Mouse (Mus musculus): Measurements from ENCODE around the gene Nrde2. TPM values are rescaled to one million over a fixed set of nuclear protein-coding genes. Genes with fewer than 3 reads are reported as not detected.

Nrde2 gene
- polyA plus RNA-seq (2014; fragmentation: Nextera tagmentation; extraction: Ambion mirVana) = 14.4 and 16.2 TPM in 2 replicates

DNA sequence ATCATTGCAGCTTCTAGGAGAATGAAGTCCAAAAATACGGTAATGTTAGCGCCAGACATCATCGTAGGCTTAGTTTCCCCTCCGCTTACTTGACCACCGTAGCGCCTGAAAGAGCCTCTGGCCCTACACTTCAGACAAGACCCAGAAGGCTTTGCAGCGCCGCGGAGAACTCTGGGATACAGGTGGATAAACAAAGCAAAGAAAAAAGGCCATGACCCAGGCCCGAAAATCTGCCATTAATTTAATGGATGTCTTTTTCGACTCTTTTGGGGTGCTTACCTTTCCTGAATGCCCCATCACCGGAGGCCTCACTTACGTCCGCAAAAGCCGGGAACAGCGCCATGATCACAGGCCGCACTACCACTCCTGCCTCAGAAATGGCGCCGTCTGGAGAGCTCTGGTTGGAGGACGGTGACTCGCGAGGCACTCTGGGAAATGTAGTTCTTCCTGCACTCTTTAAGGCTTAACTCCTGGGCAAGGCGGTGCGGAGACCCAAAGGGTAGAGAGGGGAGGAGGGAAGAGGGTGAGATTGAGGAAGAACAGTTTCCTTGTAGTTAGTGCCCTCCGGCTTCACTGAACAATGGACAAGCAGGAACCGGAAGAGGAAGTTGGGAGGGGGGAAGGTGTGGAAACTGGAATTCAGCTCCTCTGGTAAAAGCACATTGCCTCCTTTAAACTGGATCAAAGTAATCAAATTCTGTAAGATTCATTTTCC lies at the start of gene Nrde2:
Gene Nrde2, minus strand, starts transcription at position 393 of the 715 bp plus-strand sequence.
- no peak within 1 kb of the TSS for H3K27ac ChIP-seq (ENCODE audit: low read depth, low read length)
- H3K9ac ChIP-seq (ENCODE audit: low read length) = peak within 1 kb of the TSS; percentile 66
- DNase-seq (ENCODE audit: low spot score) (peak; percentile 92), ATAC-seq (replicated peaks; ENCODE audit: low FRiP score) (peak; percentile 99)
- H3K27me3 ChIP-seq (ENCODE audit: control insufficient read depth, insufficient read depth, low read length) = no peaks in the 10 kb centered on the region
- WGBS = under 1% methylated on average over 26 of the region's 26 CpGs
- no peaks in the 10 kb centered on the region; the same call in 1 of the 2 replicates for H3K4me1 ChIP-seq (replicated peaks; ENCODE audit: control insufficient read depth, insufficient read depth, low read length)
- H3K4me3 ChIP-seq (ENCODE audit: low read depth, low read length) = peak within 1 kb of the TSS; percentile 47
- peak within 1 kb of the TSS; percentile 75 for H3K4me2 ChIP-seq (ENCODE audit: low read depth, low read length, severe bottlenecking)
- no peaks in the 10 kb centered on the region for H3K9me3 ChIP-seq (ENCODE audit: control insufficient read depth, low read length)
- no peaks in the 10 kb centered on the region for H3K36me3 ChIP-seq (ENCODE audit: control insufficient read depth, insufficient read depth, low read length)

DNA sequence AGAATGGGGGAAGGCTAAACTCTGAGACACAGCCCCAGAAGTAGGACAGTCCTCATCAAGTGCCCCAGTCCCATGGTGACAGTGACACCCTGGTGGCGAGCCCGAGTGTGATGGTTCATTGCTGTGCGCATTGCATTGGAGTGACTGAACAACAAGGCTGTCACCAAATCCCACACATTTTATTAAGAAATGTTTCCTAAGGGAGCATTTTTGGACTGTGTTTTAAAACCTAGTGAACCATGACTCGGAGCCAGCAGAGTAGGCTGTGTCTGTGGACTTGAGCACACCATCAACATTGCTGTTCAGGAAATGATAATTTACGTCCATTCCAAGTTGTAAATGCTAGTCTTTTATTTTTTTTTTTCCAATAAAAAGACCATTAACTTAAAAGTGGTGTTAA lies 47.5 kb upstream of the Nrde2 start:
- H3K4me3 ChIP-seq (ENCODE audit: low read depth, low read length) = no peak overlapping the region
- 0 out of 2 replicates have a peak, but pooled peaks cover 3% of the 10 kb centered on the region for H3K4me1 ChIP-seq (replicated peaks; ENCODE audit: control insufficient read depth, insufficient read depth, low read length)
- WGBS = 90% methylated on average over 5 of the region's 5 CpGs
- H3K27me3 ChIP-seq (ENCODE audit: control insufficient read depth, insufficient read depth, low read length) = no peaks in the 10 kb centered on the region
- no peak overlapping the region for H3K4me2 ChIP-seq (ENCODE audit: low read depth, low read length, severe bottlenecking)
- ATAC-seq (replicated peaks; ENCODE audit: low FRiP score) (no peak), DNase-seq (ENCODE audit: low spot score) (no peak)
- H3K9ac ChIP-seq (ENCODE audit: low read length) = no peak overlapping the region
- no peaks in the 10 kb centered on the region for H3K9me3 ChIP-seq (ENCODE audit: control insufficient read depth, low read length)
- peaks cover 32% of the 10 kb centered on the region for H3K36me3 ChIP-seq (ENCODE audit: control insufficient read depth, insufficient read depth, low read length)
- H3K27ac ChIP-seq (ENCODE audit: low read depth, low read length) = no peak overlapping the region

- H3K9ac ChIP-seq (ENCODE audit: low read length) = no peak overlapping the region
- no peak overlapping the region for H3K27ac ChIP-seq (ENCODE audit: low read depth, low read length)
- no peak for ATAC-seq (replicated peaks; ENCODE audit: low FRiP score)
- H3K9me3 ChIP-seq (ENCODE audit: control insufficient read depth, low read length) = no peaks in the 10 kb centered on the region
- H3K27me3 ChIP-seq (ENCODE audit: control insufficient read depth, insufficient read depth, low read length) = no peaks in the 10 kb centered on the region
- 0 out of 2 replicates have a peak, but pooled peaks cover 3% of the 10 kb centered on the region for H3K4me1 ChIP-seq (replicated peaks; ENCODE audit: control insufficient read depth, insufficient read depth, low read length)
- H3K36me3 ChIP-seq (ENCODE audit: control insufficient read depth, insufficient read depth, low read length) = peaks cover 32% of the 10 kb centered on the region
- WGBS = 97% methylated on average over 3 of the region's 3 CpGs
- DNase-seq (ENCODE audit: low spot score) = no peak
- no peak overlapping the region for H3K4me2 ChIP-seq (ENCODE audit: low read depth, low read length, severe bottlenecking)
- H3K4me3 ChIP-seq (ENCODE audit: low read depth, low read length) = no peak overlapping the region
Observed at GRCm38 (mm10) chr12:100206521-100206920, 47.1 kb upstream of the Nrde2 start.

DNA sequence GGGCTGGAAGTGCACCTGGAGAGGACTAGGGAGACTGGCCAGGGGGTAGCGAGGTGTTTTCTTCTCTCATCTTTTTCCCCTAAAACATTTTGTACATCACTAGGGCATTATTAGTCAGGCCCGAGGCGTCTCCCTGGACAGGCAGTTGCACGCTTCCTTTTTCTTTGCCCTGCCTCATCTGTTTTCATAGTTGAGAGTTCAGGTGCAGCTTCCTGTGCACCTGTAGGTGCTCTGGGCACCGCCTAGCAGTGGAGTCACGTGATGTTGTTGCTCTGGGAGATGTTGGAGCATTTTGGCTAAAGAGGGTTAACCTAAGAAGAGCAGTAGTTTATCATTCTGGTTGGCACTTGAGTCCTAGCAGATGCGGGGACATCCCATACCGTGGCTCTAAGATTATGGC lies 45.7 kb upstream of the Nrde2 start:
- 96% methylated on average over 8 of the region's 8 CpGs for WGBS
- Histone ChIP-seq H3K9me3 (ENCODE audit: control insufficient read depth, low read length) (no peaks in the 10 kb centered on the region), H3K4me2 (ENCODE audit: low read depth, low read length, severe bottlenecking) (no peak overlapping the region), H3K36me3 (ENCODE audit: control insufficient read depth, insufficient read depth, low read length) (peaks cover 32% of the 10 kb centered on the region), H3K4me3 (ENCODE audit: low read depth, low read length) (no peak overlapping the region), H3K4me1 (replicated peaks; ENCODE audit: control insufficient read depth, insufficient read depth, low read length) (0 out of 2 replicates have a peak, but pooled peaks cover 3% of the 10 kb centered on the region), H3K27me3 (ENCODE audit: control insufficient read depth, insufficient read depth, low read length) (no peaks in the 10 kb centered on the region), H3K9ac (ENCODE audit: low read length) (no peak overlapping the region), H3K27ac (ENCODE audit: low read depth, low read length) (no peak overlapping the region)
- ATAC-seq (replicated peaks; ENCODE audit: low FRiP score) (no peak), DNase-seq (ENCODE audit: low spot score) (no peak)

DNA sequence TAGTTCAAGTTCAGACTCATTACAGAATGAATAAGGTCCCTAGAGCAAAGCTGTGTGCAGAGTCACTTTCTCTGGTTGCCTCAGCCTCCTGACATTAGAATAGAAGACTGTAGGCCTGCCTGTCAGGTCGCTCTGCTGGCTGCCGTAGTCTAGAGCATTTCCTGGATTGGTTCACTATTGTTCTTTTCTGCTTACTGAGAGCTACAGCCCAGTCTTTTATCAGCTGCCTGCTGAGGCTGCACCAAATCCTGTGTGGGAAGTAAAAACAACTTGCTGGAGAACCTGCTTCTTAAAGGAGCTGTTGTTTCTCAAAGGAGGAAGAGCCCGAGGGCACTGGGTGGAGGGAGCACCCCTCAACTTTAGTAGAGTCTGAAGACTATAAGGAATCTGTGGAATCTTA lies 44.3 kb upstream of the Nrde2 start:
- Histone ChIP-seq H3K36me3 (ENCODE audit: control insufficient read depth, insufficient read depth, low read length) (peaks cover 29% of the 10 kb centered on the region), H3K27ac (ENCODE audit: low read depth, low read length) (no peak overlapping the region), H3K4me3 (ENCODE audit: low read depth, low read length) (no peak overlapping the region), H3K4me1 (replicated peaks; ENCODE audit: control insufficient read depth, insufficient read depth, low read length) (0 out of 2 replicates have a peak, but pooled peaks cover 3% of the 10 kb centered on the region), H3K4me2 (ENCODE audit: low read depth, low read length, severe bottlenecking) (no peak overlapping the region), H3K9me3 (ENCODE audit: control insufficient read depth, low read length) (no peaks in the 10 kb centered on the region), H3K9ac (ENCODE audit: low read length) (no peak overlapping the region), H3K27me3 (ENCODE audit: control insufficient read depth, insufficient read depth, low read length) (no peaks in the 10 kb centered on the region)
- ATAC-seq (replicated peaks; ENCODE audit: low FRiP score) = no peak
- 71% methylated on average over 3 of the region's 3 CpGs for WGBS
- DNase-seq (ENCODE audit: low spot score) = no peak

GRCm38 (mm10) chr12:100201838-100202237 lies 42.4 kb upstream of the Nrde2 start:
- DNase-seq (ENCODE audit: low spot score) (peak; percentile 96), ATAC-seq (replicated peaks; ENCODE audit: low FRiP score) (peak; percentile 47)
- H3K4me3 ChIP-seq (ENCODE audit: low read depth, low read length) = peak overlapping the region; percentile 100
- H3K4me1 ChIP-seq (replicated peaks; ENCODE audit: control insufficient read depth, insufficient read depth, low read length) = 0 out of 2 replicates have a peak, but pooled peaks cover 3% of the 10 kb centered on the region
- H3K36me3 ChIP-seq (ENCODE audit: control insufficient read depth, insufficient read depth, low read length) = peaks cover 23% of the 10 kb centered on the region
- WGBS = 2% methylated on average over 13 of the region's 13 CpGs
- no peaks in the 10 kb centered on the region for H3K9me3 ChIP-seq (ENCODE audit: control insufficient read depth, low read length)
- H3K27me3 ChIP-seq (ENCODE audit: control insufficient read depth, insufficient read depth, low read length) = no peaks in the 10 kb centered on the region
- peak overlapping the region; percentile 84 for H3K4me2 ChIP-seq (ENCODE audit: low read depth, low read length, severe bottlenecking)
- no peak overlapping the region for H3K27ac ChIP-seq (ENCODE audit: low read depth, low read length)
- H3K9ac ChIP-seq (ENCODE audit: low read length) = no peak overlapping the region

- Histone ChIP-seq H3K27ac (ENCODE audit: low read depth, low read length) (no peak overlapping the region), H3K9ac (ENCODE audit: low read length) (no peak overlapping the region; the same call in 1 of the 2 replicates), H3K4me2 (ENCODE audit: low read depth, low read length, severe bottlenecking) (peak overlapping the region; percentile 84), H3K27me3 (ENCODE audit: control insufficient read depth, insufficient read depth, low read length) (no peaks in the 10 kb centered on the region), H3K9me3 (ENCODE audit: control insufficient read depth, low read length) (no peaks in the 10 kb centered on the region), H3K4me3 (ENCODE audit: low read depth, low read length) (peak overlapping the region; percentile 100), H3K36me3 (ENCODE audit: control insufficient read depth, insufficient read depth, low read length) (peaks cover 19% of the 10 kb centered on the region), H3K4me1 (replicated peaks; ENCODE audit: control insufficient read depth, insufficient read depth, low read length) (0 out of 2 replicates have a peak, but pooled peaks cover 3% of the 10 kb centered on the region)
- no peak for DNase-seq (ENCODE audit: low spot score)
- 55% methylated on average over 4 of the region's 4 CpGs for WGBS
- ATAC-seq (replicated peaks; ENCODE audit: low FRiP score) = no peak
Observed at GRCm38 (mm10) chr12:100201363-100201711, 41.9 kb upstream of the Nrde2 start.

DNA sequence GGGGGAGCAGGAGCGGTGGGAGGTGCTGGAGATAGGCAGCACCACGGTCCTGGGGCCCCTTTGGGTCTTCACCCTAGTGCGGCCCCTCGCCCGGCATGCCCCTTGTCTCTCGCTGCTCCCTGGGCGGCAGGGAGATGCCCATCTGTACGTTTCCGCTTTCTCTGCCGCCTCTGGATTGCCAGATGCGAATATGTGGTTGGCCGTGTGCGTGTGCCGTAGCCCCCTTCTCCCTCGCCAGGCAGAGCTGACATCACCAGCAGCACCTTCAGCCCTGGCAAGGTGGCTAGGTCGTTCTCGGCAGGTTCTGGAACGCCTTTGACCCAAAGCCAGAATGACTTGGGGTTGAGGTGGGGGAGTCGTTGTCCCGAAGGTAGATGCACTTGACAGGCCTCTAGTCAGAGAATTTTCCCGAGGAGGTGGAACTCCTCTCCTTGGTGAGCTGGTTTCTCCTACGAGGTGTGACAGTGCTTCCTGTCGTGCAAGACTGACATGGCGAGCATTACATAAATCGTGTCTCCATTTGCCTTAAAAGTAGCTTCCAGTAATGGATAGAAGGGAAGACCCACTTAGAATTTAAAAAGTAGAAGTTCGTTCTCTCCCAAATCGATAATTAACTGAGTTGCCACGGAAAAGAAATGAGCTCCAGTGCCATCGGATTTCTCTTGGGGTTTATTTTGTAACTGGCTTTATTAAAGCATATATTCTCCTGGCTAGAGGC lies 41.4 kb upstream of the Nrde2 start:
- DNase-seq (ENCODE audit: low spot score) (peak; percentile 78), ATAC-seq (replicated peaks; ENCODE audit: low FRiP score) (no peak)
- Histone ChIP-seq H3K9ac (ENCODE audit: low read length) (peak overlapping the region; percentile 94), H3K4me1 (replicated peaks; ENCODE audit: control insufficient read depth, insufficient read depth, low read length) (0 out of 2 replicates have a peak, but pooled peaks cover 3% of the 10 kb centered on the region), H3K4me3 (ENCODE audit: low read depth, low read length) (peak overlapping the region; percentile 100), H3K4me2 (ENCODE audit: low read depth, low read length, severe bottlenecking) (peak overlapping the region; percentile 84), H3K27me3 (ENCODE audit: control insufficient read depth, insufficient read depth, low read length) (no peaks in the 10 kb centered on the region), H3K27ac (ENCODE audit: low read depth, low read length) (peak overlapping the region; percentile 50; the same call in 1 of the 2 replicates), H3K36me3 (ENCODE audit: control insufficient read depth, insufficient read depth, low read length) (peaks cover 16% of the 10 kb centered on the region), H3K9me3 (ENCODE audit: control insufficient read depth, low read length) (no peaks in the 10 kb centered on the region)
- 9% methylated on average over 28 of the region's 29 CpGs for WGBS
